Mouse (Mus musculus): ENCODE data around the gene Fgr. TPM values are rescaled to one million over a fixed set of nuclear protein-coding genes. Genes with fewer than 3 reads are reported as not detected.
"Not testable (repeated sequence)": the region's sequence is repeated elsewhere in the genome, so short reads cannot be mapped to it uniquely, and the experiment has no call there.

Gene Fgr
- total RNA-seq, 2 experiments from 2014 or later = 0.47 to 0.78 TPM

DNA sequence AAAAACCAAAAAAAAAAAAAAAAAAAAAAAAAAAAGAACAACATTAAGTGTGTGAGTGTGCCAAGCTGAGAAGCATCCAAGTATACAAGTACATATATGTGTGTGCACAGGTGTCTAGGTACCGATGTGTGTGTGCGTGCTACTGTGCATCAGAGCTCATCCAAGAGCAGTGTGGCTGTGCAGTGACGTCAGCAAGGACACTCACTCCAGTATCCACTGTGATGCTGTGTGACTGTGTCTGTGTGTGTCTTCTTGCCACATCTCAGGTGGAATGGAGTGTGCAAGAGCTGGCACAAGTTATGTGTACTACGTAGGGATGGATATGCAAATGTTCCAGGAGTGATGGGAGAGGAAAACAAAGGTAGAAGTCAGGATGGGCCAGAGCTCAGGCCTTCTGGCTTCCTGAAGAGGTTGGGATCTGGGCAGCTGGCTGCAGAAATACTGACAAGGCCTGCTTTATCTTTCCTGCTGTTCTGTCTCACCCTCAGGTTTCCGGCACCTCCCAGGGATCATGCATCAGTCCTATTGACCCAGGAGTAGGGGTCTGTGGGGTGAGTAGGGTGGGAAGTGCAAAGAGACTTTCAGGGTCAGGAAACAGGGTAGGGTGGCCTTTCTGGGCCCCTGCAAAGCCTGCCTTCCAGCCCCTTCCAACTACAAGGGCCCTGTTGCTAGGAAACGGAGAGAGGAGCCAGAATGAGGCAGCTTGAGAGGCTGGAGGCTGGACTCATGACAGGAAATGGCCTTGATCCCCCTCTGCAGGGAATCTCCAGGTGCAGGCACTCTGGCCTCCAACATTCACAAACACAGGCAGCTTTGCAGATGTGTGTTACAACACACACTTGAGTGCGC lies 10.0 kb downstream of the Fgr start:
- DNase-seq (ENCODE audit: low spot score in 2 of 2) = no peak

- no peak for DNase-seq (ENCODE audit: low spot score in 2 of 2)
These were observed 14.9 kb downstream of the Fgr start for GRCm38 (mm10) chr4:132988581-132989355.

- no peak for DNase-seq (ENCODE audit: low spot score in 2 of 2)
These were observed 19.7 kb downstream of the Fgr start for GRCm38 (mm10) chr4:132993553-132993952.

DNA sequence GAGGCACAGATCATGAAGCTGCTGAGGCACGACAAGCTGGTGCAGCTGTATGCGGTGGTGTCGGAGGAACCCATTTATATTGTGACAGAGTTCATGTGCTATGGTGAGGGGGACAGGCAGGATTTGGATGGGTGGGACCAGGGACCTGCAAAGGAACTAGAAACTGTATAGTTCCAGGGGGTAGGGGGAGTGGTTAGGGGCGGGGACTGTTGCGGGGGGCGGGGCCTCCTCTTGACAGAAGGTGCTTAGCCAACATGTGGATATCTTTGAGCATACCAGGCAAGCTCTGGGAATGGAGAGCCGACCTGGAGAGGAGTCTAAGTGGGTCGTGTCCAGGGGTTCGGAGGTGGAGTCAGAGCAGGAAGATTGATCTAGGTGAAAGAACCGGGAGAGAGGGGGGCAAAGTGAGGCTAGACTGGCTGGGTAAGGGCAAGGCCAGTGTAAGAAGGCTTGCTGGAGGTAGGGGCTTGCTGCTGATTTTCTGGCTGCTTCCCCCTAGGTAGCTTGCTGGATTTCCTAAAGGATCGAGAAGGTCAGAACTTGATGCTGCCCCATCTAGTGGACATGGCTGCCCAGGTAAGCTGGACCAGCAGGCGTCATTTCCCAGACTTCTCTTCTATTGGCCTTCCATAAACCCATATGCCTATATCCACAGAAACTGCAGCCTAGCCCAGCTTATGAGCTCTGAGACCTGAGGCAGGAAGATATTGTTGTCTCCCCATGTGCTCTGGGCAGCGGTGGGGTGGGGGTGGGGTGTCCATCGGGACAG lies 23.8 kb downstream of the Fgr start:
- DNase-seq (ENCODE audit: low spot score in 2 of 2) = no peak

GRCm38 (mm10) chr4:133002896-133003295 lies 29.0 kb downstream of the Fgr start:
- peak in 1 of 2 experiments; percentile 42 for DNase-seq (ENCODE audit: low spot score in 2 of 2)

- DNase-seq (ENCODE audit: low spot score in 2 of 2) = no peak
These were observed 29.6 kb downstream of the Fgr start for GRCm38 (mm10) chr4:133003316-133004018.

- peak; percentile 53 to 65 for DNase-seq (ENCODE audit: low spot score in 2 of 2)
These were observed 31.3 kb downstream of the Fgr start for GRCm38 (mm10) chr4:133005233-133005632.

DNA sequence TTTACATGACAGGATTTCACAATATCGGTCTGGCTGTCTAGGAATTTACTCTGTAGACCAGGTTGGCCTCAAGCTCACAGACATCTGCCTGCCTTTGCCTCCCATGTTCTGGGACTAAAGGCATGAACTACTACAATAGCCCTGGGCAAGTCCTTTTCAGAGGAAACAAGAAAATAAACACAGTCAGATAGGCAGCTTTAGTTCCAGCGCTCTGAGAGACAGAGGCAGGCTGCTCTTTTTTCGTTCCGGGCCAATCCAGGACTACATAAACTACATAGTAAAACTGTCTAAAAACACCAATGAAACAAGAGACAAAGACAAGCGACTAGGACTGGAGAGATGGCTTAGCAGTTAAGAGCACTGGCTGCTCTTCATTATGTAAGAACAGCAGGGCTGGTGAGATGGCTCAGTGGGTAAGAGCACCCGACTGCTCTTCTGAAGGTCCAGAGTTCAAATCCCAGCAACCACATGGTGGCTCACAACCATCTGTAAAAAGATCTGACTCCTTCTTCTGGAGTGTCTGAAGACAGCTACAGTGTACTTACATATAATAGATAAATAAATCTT lies 32.1 kb downstream of the Fgr start:
- not testable (repeated sequence) for DNase-seq (ENCODE audit: low spot score in 2 of 2)

GRCm38 (mm10) chr4:133007513-133008380 lies 33.9 kb downstream of the Fgr start:
- no peak for DNase-seq (ENCODE audit: low spot score in 2 of 2)

DNA sequence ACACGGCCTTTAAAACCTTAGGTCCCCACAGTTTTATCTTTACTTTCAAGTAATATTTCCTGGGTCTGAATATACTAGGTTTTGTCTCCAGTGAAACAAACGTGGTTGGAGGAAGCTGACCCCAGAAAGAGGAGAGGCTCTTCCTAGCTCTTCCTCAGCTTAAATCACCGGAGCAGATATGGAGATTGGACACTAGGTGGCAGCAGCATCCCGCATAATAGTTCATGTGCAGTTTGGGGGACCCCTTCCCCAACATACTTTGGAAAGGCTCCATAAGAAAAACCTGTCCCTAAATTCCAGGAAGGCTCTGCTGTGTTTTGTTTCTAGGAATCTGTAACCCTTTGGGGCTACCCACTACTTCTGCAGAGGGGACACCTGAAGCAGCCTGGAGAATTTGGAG lies 35.2 kb downstream of the Fgr start:
- DNase-seq (ENCODE audit: low spot score in 2 of 2) = peak in 1 of 2 experiments; percentile 58

DNA sequence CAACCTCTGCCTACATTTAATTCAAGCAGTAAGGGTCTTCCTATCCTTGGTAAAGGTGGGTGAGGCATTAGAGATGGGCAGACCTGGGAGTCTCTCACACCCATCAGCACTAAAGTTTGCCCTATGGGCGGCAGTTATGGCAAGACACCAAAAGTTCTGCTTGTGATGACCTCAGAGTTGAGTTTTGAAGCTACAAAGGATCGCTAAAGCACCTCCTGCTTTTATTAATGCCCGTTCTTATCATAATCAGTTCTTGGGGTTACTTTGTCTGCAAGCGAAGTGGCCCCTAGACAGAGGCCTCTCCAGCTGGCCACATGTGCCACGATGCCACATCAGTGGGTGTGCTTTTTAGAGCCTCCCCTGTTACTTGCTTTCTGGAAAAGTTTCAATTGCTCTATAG lies 35.8 kb downstream of the Fgr start:
- DNase-seq (ENCODE audit: low spot score in 2 of 2) = no peak

GRCm38 (mm10) chr4:133010611-133011010 lies 36.7 kb downstream of the Fgr start:
- no peak for DNase-seq (ENCODE audit: low spot score in 2 of 2)

GRCm38 (mm10) chr4:133011028-133011820 lies 37.3 kb downstream of the Fgr start, which contains the start of gene Ahdc1:
TSS of gene Ahdc1 (plus strand) at chr4:133011260.
- DNase-seq (ENCODE audit: low spot score in 2 of 2) = peak; percentile 88 to 94

DNA sequence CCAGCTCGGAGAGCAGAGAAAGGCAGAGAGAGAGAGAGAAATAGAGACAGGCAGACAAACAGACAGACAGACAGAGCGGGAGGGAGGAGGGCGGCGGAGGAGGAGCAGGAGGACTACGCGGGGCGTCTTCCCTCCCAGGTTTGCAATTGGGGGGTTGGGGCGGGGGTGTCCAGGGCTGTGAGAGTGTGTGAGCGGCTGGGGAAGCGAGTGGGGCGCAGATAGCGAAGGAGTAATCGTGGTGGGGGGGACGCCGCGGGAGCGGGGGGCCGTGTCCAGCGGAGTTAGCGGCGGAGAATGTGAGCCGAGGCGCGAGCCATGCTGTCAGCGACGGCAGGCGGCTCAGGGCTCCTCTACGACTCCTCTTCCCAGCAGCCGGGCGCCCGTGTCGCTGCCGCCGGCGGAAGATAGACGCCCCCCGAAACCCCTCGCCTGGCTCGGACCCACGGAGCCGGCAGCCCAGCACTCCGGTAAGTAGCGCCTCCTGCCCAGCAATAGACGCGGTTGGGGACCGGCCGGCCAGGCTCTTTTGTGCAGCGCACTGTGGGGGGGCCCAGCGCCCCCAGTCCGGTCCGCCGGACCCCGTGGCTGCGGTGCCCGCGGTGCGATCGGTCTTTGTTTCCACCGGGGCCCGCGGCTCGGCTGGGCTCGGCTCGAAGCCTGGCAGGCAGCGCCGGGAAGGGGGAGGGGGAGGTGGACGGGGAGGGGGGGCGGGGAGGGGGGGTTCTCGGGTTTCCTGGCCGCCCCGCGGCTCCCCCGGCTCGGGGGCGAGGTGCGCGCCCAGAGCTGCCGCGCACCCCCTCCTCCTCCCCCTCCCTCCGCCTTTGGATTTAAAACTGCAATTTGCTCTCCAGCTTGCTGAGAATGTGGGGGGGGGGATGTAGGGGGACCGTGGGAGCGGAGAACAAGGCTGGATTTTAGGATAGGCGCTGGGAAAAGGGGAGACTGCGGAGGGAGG lies 38.2 kb downstream of the Fgr start:
- peak; percentile 70 to 79 for DNase-seq (ENCODE audit: low spot score in 2 of 2)

- peak; percentile 44 to 56 for DNase-seq (ENCODE audit: low spot score in 2 of 2)
These were observed 38.9 kb downstream of the Fgr start for GRCm38 (mm10) chr4:133012776-133013265.

- peak; percentile 56 to 81 for DNase-seq (ENCODE audit: low spot score in 2 of 2)
These were observed 39.5 kb downstream of the Fgr start for GRCm38 (mm10) chr4:133013266-133013891.

DNA sequence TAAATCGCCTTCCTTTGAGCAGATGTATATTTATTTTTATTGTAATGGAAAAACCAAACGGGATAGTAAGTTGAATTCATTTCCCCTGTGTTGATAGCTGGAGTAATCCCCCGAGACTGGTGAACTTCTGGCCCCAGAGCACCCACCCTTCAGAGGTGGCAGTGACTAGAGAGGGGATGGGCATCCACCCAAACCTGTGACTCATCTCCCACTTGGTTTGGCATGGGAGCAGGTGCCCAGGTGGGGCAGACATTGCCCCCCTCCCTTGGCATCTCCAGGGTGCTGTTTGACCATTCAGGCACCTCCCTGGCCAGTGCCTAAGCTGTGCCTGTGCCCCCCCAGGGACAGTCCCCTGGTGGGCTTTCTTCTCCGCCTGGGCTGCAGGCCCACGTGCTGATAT lies 40.2 kb downstream of the Fgr start:
- no peak for DNase-seq (ENCODE audit: low spot score in 2 of 2)
